Mouse (Mus musculus): Measurements from ENCODE around the gene Hist3h2a.
A peak's percentile ranks its signal among the peaks of the same experiment; 100 is the strongest.

Gene Hist3h2a

DNA sequence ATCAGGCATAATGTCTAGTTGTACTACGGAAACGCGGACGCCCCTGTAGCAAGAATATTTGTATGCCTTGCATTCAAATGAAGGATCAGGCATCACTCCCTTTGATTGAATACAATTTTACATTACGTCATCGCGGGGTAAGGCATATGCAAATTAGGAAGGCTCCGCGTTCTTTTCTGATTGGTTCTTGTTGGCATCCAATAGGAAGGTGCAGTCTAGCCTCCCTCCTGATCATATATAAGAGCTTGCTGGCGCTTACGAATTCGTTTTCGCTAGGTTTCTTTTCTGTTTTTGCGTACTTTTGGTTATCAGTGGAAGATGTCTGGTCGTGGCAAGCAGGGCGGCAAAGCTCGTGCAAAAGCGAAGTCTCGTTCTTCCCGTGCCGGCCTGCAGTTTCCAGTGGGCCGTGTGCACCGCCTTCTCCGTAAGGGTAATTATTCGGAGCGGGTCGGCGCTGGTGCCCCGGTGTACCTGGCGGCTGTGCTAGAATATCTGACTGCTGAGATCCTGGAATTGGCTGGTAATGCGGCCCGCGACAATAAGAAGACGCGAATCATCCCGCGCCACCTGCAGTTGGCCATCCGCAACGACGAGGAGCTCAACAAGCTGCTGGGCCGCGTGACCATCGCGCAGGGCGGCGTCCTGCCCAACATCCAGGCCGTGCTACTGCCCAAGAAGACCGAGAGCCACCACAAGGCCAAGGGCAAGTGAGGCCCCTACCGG is at the start of gene Hist3h2a, which contains the start of gene Trim17:
Hist3h2a (plus strand) TSS at position 266 of the 723 bp plus-strand sequence.
Trim17 (plus strand) TSS at position 266 of the 723 bp plus-strand sequence.
- DNase-seq (ENCODE audit: low read depth, low spot score) = peak; percentile 81

DNA sequence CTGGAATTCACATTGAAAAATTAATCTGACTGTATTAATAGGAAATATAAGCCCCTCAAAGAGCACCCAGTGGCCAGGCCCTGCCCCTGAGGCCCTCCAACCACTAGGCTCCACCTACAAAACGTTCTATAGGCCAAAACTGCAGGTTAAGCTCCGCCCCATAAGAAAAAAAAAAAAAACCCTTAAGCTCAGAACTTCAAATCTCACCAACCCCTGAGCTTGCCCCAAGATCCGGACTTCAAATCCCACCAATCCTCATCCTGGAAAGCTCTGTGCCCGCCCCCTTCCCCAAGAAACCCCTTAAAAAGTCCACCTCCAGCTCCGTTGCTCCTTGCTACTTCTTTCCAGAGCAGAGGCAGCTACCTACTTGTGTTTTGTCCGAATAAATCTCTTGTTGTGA is 49.6 kb upstream of the Hist3h2a start:
- DNase-seq (ENCODE audit: low read depth, low spot score) = no peak

DNA sequence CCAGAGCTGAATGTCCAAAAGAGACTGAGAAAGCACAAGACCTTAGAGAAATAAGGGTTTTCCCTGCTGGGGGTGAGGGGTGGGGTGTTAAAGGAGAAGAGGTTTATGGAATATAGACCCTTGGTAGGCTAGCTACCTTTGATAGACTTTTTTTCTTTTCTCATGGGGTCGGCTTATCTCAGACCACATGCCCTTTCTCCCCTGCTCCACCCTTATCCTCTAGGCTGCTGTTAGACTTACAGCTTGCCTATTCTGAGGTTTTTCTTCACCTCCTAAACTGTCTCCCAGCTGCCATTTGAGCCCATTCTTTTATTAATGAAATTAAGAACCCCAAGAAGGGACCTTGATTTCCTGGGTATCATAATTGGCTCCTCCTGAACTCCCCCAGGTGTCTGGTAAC is 40.7 kb upstream of the Hist3h2a start:
- DNase-seq (ENCODE audit: low read depth, low spot score) = no peak

DNA sequence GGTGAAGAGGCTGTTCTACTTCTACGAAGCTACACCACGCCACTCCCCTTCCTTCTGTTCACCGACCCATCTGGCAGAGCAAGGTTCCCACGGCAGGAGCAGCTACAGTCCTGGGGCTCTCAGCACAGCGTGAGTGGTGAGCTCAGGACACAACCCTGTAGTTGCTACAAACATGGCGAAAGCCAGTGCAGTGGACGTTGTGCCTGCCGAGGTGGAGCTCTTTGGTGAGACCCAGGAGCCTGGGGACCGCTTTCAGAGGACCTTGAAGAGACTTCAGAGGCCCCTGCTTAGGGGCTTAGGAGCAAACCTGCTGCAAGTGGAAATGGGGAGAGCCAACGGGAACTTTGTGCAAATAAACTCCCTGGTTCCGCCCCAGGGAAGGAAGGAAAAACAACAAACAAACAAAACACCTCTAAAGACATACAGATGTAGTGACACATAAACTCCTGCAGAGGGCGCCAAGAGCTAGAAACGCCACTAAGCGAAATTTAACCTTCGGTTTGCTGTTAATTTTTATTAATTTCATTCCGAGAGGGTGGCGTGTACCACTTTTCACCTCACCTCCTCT is 39.9 kb upstream of the Hist3h2a start:
- DNase-seq (ENCODE audit: low read depth, low spot score) = no peak

DNA sequence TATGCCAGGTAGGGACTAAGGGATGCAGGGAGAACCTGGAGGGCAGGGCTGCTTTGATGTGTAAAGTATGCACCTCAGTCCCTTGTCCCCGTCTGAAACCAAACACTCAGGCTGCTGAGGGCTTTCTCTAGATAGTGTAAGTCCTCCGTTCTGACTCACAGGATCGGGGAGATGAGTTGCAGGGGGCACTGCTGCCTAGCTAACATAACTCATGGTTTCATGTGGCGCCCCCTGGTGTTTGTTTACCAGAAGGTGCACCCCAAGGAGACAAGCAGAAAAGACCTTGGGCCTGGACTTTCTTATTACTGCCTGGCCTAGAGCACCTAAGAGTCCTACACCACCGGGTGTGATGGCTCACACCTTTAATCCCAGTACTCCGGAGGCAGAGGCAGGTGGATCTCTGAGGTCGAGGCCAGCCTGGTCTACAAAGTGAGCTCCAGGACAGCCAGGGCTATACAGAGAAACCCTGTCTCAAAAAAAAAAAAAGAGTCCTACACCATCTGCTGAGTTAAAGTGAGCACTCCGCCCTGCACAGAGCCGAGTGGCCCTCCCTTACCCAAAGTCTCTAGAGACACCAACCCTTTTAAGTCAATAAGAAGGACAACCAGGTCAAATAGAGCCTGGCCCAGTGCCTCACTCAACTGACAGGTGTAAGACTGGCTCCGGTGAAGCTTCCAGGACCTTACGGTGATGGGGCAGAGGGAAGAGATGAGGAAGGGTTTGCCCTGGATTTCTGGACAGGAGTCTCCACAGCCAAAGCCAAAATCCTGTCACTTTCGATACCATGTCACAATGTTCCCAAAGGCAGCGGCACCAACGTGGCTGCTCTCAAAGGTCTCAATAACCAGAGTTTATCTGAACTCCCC is 37.4 kb upstream of the Hist3h2a start:
- DNase-seq (ENCODE audit: low read depth, low spot score) = no peak

DNA sequence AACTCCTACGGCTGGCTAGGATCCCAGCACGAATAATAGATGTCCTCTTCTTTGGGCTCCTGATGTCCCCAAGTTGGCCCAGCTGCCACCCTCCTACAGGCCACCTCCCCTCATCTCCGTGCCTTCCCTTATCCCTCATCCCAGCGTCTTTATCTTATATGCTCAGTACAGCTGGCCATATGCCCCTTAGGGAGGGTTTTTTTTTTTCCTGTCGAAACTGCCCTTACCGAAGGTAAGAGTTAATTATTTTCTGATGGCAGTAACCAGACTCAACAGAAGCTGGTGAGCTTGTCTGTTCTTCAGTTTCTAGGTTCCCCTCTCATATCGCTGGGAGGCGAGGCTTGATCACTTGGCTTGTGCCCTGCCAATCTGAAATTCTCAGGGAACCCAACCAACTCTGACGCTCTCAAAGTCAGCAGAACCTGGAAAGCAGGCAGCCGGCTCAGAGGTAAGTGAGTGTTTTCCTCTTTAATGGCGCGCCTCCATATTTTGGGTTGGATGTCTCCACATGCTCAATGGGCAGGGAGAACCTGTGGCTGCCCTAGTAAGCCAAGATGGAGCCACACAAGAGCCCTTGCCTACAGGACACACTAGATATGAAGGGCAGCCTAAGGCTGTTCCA is 36.6 kb upstream of the Hist3h2a start, which contains the start of gene Btnl10:
Btnl10 (plus strand) TSS at position 164 of the 622 bp plus-strand sequence.
- no peak for DNase-seq (ENCODE audit: low read depth, low spot score)

DNA sequence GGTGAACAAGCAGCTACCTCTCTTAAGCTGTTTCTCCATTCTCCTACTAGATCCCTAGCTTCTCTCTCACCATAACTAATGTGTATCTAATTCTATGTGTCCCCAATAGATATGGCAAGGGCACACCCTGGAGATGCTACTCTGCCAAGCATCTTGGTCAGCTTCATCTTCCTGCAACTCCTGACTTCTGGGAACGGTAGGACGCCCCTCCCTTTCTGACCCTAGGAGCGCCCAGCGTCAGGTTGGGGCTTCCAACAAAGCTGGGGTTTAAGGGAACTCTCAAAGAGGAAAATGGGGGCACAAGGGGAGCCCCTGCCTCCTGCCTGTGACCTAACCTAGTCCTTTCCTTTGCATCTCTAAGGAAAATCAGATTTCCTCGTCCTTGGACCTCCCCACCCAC is 35.7 kb upstream of the Hist3h2a start:
- no peak for DNase-seq (ENCODE audit: low read depth, low spot score)

DNA sequence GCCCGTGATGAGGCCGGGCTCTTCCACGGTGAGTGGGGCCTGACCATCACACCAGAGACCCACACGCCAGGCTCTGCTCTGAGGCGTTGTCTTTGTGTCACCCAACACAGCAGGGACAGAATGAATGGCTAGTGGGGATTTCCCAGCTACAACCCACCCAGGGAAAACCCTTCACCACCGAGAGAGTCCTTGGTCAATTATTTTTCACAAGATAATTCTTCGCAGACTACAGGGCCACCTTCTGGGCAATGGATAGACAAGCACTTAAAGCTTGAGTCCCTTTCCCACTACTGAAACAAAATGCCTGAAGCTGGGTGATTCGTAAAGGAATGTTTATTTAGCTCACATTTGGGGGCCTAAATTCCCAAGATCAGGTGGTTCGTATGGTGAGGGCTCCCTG is 32.1 kb upstream of the Hist3h2a start:
- no peak for DNase-seq (ENCODE audit: low read depth, low spot score)

DNA sequence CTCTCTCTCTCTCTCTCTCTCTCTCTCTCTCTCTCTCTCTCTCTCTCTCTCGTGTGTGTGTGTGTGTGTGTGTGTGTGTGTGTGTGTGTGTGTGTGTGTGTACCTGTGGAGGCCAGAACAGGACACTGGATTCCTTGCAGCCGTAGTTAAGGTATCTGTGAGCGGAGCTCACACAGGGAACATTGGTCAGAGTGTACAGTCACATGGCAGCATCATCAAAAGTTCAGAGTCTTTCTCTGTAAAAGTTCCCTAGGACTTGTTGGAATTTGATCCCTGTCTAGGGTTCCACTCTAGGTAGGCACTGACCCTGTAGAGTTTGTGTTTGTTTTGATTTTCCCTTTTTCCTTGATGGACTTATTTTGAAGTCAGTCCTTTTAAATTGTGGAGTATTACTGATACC is 27.8 kb upstream of the Hist3h2a start:
- no peak for DNase-seq (ENCODE audit: low read depth, low spot score)

DNA sequence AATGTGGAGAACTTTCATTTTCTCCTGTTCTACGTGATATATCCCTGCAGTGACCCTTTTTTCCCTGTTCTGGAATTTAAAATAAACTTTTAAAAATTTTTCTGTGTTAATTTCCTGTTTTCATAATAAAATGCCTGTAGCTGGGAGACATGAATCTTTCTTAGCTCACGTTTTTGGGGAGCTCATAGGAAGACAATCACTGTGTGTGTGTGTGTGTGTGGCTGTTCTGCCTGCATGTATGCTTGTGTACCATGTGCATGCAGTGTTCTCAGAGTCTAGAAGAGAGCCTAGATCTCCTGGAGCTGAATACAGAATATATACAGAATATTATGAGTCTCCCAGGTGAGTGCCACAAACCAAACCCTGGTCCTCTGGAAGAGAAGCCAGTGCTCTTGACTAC is 27.4 kb upstream of the Hist3h2a start:
- DNase-seq (ENCODE audit: low read depth, low spot score) = no peak

DNA sequence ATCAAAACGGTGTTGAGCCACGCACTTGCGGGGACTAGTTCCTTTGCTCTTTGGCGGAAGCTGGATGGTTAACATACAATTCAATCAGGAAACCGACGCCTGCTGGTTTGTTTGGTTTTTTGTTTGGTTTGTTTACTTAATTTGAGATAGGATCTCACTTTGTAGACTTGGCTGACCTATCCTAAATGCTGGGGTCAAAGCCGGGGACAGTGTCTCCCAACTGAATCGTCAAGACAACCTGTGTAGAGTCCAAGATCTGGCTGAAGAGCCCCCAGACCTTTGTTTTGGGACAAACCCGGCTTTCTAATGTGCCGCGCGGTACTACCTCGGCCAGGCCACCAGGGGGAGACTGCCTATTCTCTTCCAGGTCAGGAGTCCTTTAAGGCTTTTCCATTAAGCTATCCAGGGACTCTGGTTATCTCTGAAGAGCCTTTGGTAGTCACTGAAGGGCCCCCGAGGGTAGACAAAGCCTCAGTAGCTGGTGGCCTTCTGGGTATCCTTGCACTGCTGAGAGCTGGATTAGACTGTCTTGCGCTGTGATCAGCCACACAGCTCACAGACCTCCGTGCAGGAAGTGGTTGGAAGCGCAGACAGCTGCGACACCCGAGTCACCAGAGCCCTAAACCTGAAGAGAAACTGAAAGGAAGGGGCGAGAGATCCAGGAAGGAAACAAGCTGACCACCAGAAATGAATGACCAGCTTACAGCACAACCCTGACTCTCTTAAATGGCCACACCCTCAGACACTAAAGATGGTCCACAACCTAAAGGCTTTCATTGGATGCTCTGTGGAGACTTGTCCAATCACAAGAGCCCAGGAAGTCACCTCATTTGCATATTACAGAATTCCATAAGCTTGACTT is 26.5 kb upstream of the Hist3h2a start:
- no peak for DNase-seq (ENCODE audit: low read depth, low spot score)

DNA sequence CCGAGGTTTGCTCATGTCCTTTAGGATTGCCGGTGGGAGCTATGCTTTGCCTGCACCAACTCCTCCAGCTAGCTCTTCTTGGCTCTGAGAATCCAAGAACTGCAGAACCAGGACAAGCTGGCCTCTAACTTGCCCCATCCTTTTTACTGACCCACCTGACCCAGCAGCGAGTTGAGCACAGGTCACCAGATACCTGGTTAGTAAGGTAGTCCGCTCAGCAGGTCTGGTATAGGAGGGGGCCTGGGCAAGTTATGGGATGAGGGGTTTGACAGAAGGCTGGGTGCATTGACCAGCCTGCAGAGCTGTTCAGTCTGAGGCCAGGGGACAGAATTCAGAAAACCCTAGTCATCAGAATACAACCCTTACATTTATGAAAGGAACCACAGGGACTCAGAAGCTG is 25.4 kb upstream of the Hist3h2a start:
- DNase-seq (ENCODE audit: low read depth, low spot score) = no peak

DNA sequence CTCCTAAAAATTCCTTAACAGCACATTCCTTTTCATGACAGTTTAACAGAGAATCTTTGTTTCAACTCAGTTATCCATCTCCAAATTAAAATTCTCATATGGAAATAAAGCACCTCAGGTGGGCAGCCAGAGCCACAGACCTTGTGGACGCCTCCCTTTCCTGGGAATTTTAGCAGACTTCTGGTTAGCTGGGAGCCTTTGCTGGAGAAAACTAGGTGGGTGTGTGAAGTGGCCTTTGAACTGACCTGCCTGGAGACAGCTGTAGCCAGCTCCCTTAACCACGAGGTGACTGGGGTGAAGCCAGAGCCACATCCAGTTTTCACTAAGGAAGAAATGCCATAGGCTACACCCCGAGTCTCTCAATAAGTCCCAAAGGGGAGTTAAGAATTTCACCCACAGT is 24.8 kb upstream of the Hist3h2a start:
- DNase-seq (ENCODE audit: low read depth, low spot score) = no peak

DNA sequence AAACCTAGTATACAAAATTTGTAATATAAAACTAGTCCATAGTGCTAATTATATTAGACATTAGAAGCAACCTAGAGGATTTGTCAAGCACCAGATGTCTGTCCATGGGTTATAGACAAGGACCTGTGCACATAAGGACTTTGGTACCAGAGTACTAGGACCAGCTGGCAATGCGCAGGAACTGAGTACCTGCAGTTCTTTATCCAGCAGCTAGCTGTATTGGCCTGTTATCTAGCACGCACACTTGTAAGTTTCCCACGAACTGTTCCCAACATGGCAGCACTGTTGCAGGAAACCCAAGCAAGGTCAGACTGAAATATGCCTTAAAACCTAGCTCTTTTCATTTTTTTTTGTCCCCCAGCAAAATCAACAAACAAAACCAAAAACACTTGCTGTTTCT is 24.2 kb upstream of the Hist3h2a start:
- no peak for DNase-seq (ENCODE audit: low read depth, low spot score)

DNA sequence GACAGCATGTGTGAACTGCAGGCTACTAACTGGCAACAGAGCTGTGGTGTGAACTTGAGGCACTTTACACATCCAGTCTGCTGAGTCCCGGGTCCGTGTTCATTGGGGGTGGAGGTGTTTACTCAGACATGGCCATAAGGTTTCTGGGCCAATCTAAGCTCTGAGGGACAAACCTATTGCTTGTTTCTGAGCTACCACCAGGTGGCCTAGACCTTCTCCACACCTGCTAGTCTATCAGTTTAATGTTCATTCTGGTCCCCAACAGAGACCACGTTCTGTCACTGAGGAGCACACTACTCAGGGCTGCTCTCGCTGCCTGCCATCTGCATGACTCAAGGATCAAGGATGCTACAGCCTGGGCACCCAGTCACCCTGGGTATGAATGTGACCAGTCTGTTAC is 22.9 kb upstream of the Hist3h2a start:
- DNase-seq (ENCODE audit: low read depth, low spot score) = no peak

DNA sequence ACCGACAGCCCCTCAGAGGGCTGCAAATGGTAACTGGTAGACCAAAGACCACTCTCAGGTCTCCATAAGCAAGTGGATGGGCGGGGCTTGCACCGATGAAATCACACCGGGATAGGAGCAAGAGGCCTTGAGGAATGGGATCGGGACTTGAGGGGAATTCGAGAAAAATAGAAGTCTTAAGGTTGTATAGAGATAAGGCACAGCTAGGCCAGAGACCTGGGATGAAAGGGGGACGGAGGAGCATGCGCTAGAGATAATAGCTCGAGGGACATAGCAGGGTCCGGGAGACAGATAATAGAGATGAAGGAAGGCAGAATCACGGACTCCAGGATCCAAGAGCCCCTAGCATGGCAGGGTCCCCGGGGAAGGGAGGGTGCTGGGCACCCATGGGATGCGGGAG is 16.6 kb upstream of the Hist3h2a start:
- DNase-seq (ENCODE audit: low read depth, low spot score) = no peak

DNA sequence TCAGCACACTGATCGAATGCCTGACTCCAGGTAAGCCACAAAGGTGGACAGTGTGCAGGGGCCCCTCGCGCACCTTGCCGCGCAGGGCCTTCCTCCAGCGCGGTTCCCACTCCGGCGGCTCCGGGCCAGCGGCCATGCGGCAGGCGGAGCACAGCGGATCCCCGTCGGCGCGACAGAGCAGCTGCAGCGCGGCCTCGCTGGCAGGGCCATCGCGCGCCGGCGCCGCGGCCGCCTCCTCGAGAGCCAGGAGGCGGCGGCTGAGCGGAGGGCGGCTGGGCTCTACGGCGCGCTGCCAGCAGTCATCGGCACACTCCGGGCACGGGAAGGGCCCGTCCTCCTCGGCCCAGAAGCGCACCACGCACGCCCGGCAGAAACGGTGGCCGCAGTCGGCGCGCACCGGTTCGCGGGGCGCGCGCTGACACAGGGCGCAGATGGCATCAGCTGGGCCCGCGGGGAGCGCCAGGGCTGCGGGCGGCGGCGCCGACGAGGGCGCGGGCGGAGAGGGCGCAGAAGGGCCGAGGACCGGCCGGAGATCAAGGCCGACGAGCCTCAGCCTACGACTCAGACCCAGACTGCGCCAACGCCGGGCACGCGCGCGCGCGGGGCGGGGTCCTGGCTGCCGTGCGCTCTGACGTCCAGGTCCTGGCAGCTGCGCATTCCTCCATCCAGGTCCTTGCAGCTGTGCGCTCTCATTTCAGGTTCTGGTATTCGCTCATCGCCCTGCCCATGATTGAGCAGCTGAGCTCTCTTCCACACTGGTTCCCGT is 16.0 kb upstream of the Hist3h2a start, which contains the start of gene Rnf187:
Rnf187 (minus strand) TSS at position 595 of the 766 bp plus-strand sequence.
- DNase-seq (ENCODE audit: low read depth, low spot score) = peak; percentile 87

DNA sequence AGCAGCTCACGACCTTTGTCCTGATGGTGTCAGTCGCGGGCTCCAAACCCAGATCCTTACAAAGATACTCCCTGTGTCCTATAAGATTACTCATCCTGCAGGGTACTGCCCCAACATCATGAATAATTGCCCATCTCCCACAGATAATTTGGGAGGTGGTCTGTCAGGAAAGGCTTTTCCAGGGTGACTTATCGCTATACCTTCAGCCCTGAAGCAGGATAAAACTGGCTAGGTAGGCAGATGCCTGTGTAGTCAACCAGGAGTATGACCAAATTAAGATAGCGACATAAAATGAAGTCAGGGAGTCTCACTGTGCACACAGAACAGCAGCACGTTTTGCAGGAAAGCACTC is 15.4 kb upstream of the Hist3h2a start:
- DNase-seq (ENCODE audit: low read depth, low spot score) = no peak

DNA sequence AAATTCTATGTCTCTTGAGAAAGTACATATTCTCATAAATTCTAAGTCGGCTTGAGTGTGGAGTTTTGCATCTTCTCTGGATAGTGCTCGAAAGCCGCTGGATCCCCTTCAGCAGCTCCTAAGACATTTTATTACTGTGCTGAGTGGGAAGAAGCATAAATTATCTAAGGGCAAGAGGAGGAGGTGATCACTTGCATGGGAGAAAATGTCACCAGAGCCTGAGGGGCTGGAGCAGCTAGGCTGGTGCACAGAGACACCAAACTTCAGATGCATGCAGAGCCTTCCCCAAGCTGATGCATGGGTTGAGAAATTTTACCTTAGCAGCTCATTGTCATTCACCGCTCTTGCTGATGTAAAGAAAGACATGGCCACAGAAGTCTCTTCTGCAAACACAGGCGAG is 10.3 kb upstream of the Hist3h2a start:
- DNase-seq (ENCODE audit: low read depth, low spot score) = no peak

DNA sequence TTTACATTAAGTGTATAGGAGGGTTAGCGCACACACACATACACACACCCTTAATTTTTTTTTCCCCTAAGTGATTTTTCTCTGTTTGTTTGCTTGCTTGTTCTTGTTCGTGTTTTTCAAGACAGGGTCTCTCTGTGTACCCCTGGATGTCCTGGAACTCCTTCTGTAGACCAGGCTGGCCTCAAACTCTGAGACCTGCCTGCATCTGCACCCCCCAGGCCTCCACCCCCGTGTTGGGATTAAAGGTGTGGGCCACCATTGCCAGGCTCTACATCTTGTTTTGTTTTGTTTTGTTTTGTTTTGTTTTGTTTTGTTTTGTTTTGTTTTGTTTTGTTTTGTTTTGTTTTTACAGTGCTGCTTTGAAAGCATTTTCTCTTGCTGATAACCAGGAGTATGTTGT is 7.2 kb upstream of the Hist3h2a start:
- DNase-seq (ENCODE audit: low read depth, low spot score) = no peak

Data from retina, postnatal 7 days (tissue).